Mouse (Mus musculus): Measurements from ENCODE around the gene Arhgef3. TPM values are rescaled to one million over a fixed set of nuclear protein-coding genes. Genes with fewer than 3 reads are reported as not detected.
A peak's percentile ranks its signal among the peaks of the same experiment; 100 is the strongest.

Arhgef3 gene
- total RNA-seq, 2 experiments from 2014 or later, result 66.5 to 67.7 TPM

DNA sequence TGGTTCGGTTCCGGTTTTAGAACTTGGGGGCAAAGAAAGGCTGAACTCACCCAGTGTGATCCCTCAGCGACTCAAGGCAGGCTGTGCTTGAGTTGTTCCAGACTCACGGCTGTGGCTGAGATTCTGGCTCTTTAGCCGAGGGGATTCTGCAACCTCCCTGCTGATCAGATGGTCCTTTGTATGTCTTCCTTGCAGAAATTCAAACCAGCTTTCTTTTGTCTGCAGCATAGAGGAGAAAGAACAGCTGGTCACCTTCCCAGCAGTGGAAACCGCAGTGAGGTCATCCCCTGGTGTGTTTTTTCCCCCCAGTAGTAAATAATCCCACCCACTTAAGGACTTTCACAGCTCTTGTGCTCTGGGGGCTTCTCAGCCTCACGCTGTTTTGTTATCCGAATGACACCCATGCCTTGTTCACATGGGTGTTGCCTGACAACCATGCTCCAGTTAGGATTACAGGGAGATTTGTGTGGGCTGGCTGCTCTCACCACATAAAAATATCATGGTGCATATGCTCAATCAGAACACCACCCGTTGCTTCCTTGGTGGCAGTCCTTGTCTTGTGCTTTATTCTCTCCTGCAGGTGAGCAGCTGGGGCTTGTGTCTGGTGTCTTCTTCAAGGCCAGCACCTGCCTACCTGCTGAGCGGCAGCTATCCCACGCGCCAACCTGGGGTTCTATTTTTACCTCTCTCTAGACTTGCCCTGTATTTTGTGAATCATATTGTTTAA is 8.8 kb upstream of the Arhgef3 start:
- intact Hi-C loops (cut with DNase I), result no loop called here
- peak; percentile 53 to 55 for DNase-seq (ENCODE audit: low spot score in 2 of 2)

DNA sequence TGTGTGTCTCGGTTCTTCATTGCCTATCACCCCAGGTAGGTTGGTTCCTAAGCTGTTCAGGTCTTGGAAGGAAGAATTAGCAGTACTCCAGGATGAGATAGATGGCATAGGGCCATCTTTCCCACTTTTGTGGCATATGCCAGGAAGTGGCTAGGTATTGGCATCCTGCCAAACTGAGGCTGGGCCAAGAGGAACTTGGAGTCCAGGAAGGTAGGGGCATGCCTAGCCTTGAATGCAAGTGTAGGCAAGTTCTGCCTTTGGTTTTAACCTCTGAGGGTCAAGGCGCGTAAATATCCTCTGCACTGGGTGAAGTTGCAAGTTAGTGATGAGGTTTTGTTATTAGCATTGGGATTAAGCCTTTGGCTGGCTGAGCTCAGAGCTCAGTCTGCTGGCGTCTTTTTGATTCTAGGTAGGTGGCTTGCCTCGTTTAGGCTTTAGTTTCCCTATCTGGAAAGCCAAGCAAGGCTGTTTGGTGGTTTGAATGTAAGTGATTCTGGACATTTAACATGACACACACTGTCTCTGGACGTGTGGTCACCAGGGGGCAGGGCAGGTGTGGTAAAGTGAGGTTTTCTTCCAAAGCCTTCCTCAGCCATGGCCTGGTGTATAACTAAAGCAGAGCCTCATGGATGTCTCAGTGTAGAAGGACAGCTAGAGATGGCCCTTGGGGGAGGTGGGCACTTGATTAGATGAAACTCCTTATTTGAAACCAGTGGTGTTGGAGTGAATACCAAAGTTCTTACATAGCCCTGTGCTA is 5.8 kb upstream of the Arhgef3 start:
- intact Hi-C loops (cut with DNase I), result no loop called here
- no peak for DNase-seq (ENCODE audit: low spot score in 2 of 2)

DNA sequence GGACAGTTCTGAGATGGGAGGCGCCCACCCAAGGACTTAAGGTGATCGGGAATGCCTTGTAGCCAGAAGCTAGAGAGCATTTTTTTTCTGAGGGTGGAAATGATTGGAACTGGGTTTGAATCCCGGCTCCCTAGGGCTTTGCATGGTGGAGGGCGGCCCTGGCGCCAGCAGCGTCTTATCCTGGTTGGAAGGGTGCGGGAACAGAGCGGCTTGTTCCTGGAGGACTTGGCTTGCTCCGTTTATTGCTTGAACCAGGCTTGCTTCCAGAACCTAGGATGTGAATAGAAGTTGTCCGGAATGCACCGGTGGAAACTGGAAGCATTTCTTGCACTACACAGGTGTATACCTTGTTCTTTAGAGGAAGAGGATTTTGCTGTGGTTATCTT is 569 bp downstream of the Arhgef3 start:
- intact Hi-C loops (cut with DNase I), result no loop called here
- no peak for DNase-seq (ENCODE audit: low spot score in 2 of 2)

DNA sequence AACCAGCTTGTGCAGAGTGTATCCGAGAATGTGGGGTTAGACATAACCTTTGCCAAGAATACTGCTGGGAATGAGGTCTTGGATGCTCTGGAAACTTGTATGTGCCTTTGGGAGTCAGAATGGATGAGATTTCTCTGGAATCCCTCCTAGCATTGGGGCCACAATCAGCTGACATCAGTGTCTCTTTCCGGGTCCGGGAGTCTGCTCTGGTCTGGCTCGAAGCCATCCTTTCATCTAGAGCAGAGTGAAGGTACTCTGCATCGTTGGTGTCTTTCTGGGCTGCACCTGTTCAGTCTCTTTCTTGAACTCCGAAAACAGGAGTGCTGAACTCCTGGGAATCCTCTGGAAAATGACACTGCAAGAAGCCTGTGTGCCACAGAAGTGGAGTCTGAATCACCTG is 1.3 kb downstream of the Arhgef3 start:
- intact Hi-C loops (cut with DNase I), result no loop called here
- no peak for DNase-seq (ENCODE audit: low spot score in 2 of 2)

DNA sequence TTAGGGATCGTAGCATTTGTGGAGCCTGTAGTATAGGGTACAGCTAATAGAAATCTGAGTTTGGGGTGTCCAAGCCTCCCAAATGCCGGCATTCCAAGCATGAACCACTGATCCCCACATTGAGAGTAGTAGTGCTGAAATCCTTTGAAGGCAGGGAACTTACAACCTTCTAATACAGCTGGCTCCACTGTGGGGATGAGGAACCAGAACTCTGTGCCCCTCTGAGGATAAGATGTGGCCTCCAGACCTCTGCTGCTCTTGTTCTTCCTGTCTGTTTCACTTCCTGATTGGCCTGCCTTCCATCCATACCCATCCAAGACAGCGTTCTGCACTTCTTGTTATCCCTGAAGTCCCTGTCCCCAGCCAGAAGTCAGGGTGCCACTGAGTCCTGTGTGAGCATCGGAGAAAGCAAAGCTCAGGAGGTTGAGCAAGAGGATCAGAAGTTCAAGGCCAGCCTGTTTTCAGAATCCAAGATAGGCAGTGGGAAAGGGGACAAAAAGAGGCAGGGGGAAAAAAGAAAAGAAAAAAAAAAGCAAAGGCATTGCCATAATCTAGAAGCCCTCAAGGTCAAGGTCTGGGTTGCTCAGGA is 2.0 kb downstream of the Arhgef3 start:
- intact Hi-C loops (cut with DNase I), result no loop called here
- DNase-seq (ENCODE audit: low spot score in 2 of 2), result no peak

DNA sequence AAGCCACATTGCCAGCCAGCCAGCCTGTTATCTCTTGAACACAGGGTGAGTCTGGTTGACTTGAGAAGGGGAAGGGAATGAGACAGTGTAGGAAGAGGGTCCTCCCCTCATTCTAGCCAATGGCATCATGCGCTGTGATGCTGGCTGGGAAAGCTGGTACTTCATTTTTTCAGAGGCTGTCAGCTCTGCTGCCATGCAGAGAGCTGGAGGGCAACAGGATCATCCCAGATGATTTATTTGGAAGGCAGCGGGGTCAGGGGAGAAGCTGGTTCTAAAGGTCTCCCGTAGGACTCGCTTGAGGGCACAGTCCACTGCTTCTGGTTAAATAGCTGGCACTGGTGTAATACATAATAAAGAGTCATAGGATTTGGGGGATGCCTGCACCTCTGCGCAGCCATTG is 3.8 kb downstream of the Arhgef3 start:
- DNase-seq (ENCODE audit: low spot score in 2 of 2), result no peak
- intact Hi-C loops (cut with DNase I), result no loop called here

DNA sequence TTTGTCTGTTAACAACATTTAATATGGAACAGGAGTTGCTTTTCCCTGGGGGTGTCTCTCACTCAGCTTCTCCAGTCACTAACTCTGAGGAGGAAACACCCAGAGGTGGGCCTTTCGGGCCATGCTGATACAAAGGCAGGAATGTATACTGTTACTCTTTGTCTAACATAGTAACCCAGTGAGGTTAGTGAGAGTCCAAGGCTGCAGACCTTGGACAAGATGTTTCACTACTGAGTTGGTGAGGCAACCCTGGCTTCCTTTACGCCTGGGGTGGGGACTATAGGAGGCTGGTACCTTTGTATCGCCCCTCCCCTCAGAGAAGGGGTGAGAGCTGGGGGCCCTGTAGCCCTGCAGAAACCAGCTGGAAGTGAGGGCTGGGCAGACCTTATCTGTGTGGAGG is 7.9 kb downstream of the Arhgef3 start:
- intact Hi-C loops (cut with DNase I), result no loop called here
- DNase-seq (ENCODE audit: low spot score in 2 of 2), result no peak

DNA sequence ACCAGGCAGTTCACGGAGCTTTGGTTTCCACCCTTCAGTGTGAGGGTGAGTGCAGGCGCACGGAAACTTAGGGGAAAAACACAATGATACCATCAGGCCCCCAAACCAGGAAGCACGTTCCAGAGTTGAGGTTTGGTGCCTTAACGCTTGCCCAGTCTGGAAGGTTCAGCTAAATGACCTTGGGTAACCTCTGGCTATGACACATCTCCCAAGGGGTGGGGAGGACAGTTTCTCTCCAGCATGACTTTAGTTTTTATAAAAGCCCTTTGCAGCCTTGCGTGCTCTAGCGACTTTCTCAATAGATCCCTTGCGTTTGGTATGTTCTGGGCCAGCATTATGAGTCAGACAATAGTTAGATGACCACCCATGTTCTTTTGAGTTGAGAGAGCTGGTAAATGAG is 8.8 kb downstream of the Arhgef3 start:
- intact Hi-C loops (cut with DNase I), result no loop called here
- DNase-seq (ENCODE audit: low spot score in 2 of 2), result no peak

DNA sequence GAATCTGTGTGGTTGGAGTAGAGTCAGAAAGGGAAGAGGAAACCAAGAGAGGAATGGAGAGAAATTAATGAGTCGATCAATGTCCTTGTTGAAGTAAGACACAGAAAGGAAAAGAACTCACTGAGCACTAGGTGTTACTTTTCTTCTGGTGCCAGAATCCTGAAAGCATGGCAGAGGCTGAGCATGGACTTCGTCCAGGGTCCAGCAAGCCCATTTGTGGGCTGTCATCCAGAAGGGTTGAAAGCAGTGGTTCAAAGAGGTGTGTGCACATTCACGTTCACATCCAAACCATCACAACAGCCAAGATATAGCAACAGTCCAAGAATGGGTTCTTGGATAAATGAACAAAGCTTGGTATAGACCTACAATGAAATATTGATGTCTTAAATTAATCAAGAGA is 15.3 kb downstream of the Arhgef3 start:
- intact Hi-C loops (cut with DNase I), result no loop called here
- no peak for DNase-seq (ENCODE audit: low spot score in 2 of 2)

DNA sequence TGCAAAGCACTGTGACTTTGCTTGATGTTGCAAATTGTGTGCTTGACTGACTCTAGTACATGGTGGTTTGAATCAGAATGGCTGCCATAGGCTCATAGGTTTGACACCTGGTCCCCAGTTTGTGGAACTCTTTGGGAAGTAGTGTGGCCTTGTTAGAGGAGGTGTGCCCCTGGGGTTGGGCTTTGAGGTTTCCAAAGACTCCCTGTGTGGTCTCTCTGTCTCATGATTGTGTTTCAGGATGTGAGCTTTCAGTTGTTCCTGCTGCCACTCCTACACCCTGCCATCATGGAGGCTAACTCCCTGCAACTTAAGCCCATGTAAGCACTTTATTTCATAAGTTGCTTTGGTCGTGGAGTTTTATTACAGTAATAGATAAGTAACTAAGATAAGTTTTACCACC is 16.0 kb downstream of the Arhgef3 start:
- intact Hi-C loops (cut with DNase I), result no loop called here
- no peak for DNase-seq (ENCODE audit: low spot score in 2 of 2)

DNA sequence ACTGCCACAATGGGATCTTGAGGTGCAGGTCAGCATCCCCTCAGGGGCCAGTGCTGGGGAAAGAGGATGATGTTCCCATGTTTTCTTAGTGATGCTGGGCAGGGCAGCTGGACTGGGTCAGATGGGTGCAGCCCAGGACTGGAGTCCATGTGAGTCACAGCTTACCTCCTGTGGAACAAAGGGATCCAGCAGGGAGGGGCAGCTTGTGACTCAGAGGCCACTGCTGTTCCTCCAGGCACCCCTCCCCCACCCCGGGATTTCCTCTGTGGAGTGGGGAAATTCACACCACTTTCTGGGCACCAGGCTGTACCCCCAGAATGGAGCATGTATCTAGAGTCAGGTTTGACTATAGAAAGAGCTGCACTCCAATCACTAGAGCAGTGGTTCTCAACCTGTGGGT is 16.8 kb downstream of the Arhgef3 start:
- intact Hi-C loops (cut with DNase I), result no loop called here

DNA sequence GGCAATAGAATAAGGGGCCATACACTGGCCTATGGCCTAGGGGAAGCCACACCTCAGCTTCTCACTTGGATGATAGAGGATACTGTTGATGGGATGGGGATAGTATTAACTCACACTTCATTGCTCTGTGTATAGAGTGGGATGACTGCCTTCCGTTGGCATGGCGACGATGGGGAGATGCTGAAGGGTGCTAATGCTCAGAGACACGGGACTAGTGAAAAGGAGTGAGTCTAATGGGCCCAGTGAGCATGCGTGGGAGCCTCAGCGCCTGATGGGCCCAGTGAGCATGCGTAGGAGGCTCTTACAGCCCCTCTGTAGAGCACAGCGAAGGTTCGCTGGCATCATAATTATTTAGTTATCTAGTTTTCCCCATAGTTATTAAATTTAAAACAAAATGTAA is 24.2 kb downstream of the Arhgef3 start:
- intact Hi-C loops (cut with DNase I), result no loop called here
- no peak for DNase-seq (ENCODE audit: low spot score in 2 of 2)

More for the DNA sequence above, 16.8 kb downstream of the Arhgef3 start:
- no peak for DNase-seq (ENCODE audit: low spot score in 2 of 2)

DNA sequence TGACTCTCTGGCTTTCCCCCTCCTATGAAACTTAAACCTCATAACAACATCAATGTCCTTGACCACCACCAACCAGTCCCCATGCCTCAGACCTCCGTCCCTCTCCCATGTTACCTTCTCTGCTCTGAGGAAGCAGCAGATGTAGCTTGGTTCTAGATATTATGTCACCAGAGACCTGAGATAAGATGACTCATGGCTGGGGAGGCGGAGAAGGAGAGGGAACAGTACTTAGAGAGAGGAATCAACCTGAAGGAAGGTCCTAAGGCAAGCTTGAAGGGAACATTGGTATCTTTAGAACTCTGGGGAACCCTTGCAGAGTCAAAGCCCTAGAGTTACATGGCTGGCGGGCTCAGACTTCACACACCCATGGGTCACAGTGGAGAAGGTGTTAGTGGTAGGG is 25.3 kb downstream of the Arhgef3 start:
- intact Hi-C loops (cut with DNase I), result no loop called here
- DNase-seq (ENCODE audit: low spot score in 2 of 2), result no peak

DNA sequence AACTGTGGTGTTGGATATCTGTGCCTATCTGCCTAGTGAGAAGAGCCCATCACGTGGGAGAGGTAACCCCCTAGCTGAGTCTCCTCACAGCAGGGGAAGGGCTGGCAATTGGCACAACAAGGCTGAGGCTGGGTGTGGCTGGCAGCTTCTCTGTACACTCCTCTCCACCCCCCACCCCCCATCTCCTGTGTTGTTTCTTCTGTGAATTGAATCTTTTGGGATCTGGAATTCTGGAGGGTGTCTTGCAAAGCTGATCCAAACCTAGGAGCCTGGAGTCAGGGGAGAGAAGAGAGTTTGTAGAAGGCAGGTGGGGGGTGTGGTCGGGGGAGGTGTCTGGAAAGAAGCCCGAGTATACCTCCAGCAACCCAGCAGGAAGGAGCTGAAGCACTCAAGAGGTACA is 26.8 kb downstream of the Arhgef3 start:
- intact Hi-C loops (cut with DNase I), result no loop called here
- no peak for DNase-seq (ENCODE audit: low spot score in 2 of 2)

DNA sequence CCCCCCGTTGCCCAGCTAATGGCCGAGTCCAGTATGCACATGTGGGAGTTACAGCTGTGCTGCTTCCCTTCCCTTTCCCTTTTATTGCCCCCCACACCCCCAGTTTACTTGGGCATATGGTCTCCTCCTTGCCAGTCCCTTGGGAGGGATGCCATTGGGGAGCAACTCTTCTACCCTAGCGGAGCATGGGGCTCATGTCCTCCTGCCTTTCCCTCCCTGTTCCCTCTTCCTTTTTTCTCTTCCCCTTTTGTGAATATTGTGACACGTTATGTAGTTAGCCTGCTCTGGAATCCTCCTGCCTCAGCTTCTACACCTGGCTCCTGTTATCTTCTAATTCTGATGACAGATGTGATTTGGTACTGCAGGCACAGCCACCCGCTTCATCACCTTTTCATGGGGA is 28.0 kb downstream of the Arhgef3 start:
- DNase-seq (ENCODE audit: low spot score in 2 of 2), result no peak
- intact Hi-C loops (cut with DNase I), result no loop called here

DNA sequence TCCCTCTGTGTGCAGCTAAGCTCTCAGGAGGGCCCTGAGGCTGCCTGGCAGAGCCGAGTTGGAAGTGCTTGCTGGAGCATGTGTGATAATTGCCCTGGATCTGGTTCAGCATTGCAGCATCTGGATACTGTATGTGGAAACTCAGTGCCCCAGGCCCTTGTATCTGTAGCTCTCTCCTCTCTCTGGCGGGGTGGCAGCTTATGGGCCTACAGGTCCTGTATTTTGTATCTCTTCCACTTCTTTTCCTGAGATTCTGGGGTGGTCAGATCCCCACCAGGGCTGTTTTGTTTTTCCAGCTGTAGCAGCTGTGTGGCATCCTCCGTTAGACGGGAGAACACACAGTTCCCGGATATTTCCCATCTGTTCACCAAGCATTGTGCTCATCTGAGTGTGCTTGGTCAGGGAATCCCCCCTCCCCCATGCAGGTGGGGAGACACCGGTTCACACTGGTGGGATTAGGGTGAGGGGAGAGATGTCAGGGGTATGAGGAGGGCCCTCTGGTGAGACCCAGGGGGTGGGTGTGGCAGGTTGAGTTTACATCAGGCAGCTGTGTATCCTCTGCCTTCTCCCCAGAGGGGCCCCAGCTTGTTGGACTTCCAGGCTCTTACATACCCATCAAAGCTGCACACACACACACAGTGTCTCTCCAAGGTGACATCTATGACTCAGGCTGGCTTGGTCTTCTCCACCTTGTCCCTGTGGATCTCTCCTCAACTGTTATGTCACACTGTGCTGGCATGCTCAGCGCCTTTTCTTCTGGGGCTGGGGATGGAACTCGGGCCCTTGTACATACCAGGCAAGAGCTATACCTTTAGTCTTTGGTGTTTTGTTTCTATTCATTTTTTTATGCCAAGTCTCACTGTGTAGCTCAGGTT is 30.7 kb downstream of the Arhgef3 start:
- DNase-seq (ENCODE audit: low spot score in 2 of 2), result no peak
- intact Hi-C loops (cut with DNase I), result no loop called here

DNA sequence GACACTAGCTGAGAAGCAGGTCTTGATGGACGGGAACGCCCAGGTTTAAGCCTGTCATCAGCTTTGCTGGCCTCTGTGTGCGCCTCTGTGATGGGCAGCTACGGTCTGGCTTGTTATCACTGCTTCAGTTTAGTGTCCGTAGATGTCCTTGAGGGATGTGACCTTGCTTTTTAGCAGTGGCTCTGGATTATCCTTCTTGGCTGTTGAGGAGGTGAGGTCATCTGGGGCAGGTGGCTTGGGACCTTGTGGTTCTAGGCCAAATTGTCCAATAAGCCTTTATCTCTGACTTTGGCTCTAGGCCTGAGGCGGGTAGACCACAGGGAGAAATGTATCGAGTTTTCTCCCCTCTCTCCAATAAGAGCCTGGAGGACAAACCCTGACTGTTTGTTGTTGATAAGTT is 33.0 kb downstream of the Arhgef3 start:
- intact Hi-C loops (cut with DNase I), result no loop called here
- no peak for DNase-seq (ENCODE audit: low spot score in 2 of 2)

DNA sequence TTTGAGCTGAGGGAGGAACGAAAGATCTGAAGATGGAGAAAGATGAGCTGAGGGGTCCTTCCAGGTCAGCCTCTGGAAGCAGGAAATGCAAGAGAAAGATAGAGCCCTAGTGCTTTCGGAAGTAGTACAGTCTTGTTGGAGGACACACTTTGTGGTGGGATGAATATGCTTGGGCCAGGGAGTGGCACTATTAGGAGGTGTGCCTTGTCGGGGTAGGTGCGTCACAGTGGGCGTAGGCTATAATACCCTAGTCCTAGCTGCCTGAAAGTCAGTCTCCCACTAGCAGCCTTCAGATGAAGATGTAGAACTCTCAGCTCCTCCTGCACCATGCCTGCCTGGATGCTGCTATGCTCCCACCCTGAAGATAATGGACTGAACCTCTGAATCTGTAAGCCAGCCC is 34.7 kb downstream of the Arhgef3 start:
- intact Hi-C loops (cut with DNase I), result no loop called here

DNA sequence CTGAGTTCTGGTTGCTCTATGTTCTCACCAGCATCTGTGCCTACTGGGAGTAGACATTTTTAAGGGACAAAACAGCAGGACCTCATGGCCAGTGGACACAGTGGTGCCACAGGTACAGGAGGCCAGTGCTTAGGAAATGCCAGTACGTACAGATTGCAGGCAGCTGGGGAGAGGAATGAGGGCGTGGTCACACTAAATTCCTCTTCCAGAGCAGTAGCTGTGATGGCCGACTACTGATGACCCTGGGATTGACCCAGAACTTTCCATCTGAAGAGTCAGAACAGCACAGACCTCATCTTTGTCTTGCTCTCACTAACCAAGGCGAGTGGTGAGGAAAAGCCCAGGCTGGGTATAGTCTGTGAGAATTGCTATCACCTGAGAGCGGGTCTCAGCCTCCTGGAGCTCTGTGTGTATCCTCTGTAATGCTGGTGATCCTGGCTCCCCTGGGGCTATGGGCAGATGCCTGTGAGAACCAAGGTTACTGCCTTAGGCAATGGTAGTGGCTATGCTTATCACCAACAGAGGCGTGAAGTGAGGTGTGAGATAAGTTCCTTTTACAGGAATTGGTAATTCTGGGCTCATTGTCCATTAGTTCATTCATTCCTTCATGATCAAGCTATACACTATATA is 35.4 kb downstream of the Arhgef3 start:
- no peak for DNase-seq (ENCODE audit: low spot score in 2 of 2)
- intact Hi-C loops (cut with DNase I), result no loop called here

More for the DNA sequence above, 34.7 kb downstream of the Arhgef3 start:
- DNase-seq (ENCODE audit: low spot score in 2 of 2), result no peak

DNA sequence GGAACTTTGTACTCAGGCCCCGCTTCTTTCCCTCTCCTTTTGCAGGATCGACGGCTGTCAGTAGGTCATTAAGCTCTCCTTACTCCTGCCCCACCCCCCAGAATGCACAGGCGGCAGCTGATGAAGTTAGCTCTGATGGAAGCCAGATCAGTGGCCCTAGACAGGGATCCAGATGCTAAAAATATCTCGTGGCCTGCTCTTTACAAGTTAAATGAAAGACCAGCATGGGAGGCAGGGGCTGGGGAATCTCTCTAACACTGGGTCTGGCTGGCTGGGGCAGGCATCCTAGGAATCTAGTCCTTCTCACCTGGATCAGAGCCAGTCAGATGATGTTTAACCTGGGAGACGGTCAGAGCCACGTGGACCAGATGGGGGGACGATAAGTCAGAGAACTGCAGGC is 36.7 kb downstream of the Arhgef3 start:
- intact Hi-C loops (cut with DNase I), result no loop called here
- no peak for DNase-seq (ENCODE audit: low spot score in 2 of 2)
